Comparison of ENCODE assay signal across 9 mouse cellular contexts in genomic region chr10:29147641-29147990, GRCm38 (mm10). TPM values are rescaled to one million over a fixed set of nuclear protein-coding genes. Genes with fewer than 3 reads are reported as not detected.
A peak's percentile ranks its signal among the peaks of the same experiment; 100 is the strongest.
DNase-seq lines count a peak whose midpoint lies in the region; ATAC-seq and TF ChIP-seq lines count a peak whose summit lies in the region.
"Had no signal": no experiment of that assay in that cellular context is flagged by ENCODE, and none has a peak within 500 bp of the region (broad histone marks: within the 10 kb centered on the region; RNA-seq: fewer than 3 reads in every experiment).

No protein-coding gene starts in this region.

- H3K4me2 ChIP-seq in lung, postnatal 0 days (replicated peaks; ENCODE audit: low read depth, low read length) = peak overlapping the region; percentile 62
- peak overlapping the region; percentile 88 for H3K4me2 ChIP-seq in forebrain, embryonic 11.5 days (ENCODE audit: low read depth, low read length, severe bottlenecking)
- H3K4me2 ChIP-seq in limb, embryonic 13.5 days (replicated peaks) = peak overlapping the region; percentile 97
- H3K4me2 ChIP-seq in stomach, embryonic 16.5 days (ENCODE audit: low read depth, low read length) = peak overlapping the region; percentile 86

- no peak for ATAC-seq in lung, postnatal 0 days
- ATAC-seq in forebrain, embryonic 11.5 days (replicated peaks; ENCODE audit: low FRiP score) = no peak
- no peak for ATAC-seq in limb, embryonic 13.5 days (ENCODE audit: low FRiP score, low read depth)
- no peak for ATAC-seq in stomach, embryonic 16.5 days (ENCODE audit: insufficient read depth, low FRiP score)

- H3K9ac ChIP-seq in lung, postnatal 0 days (replicated peaks; ENCODE audit: low read depth) = no peak overlapping the region
- peak overlapping the region; percentile 79 for H3K9ac ChIP-seq in forebrain, embryonic 11.5 days (ENCODE audit: low read length)
- peak overlapping the region; percentile 31; the same call in 1 of the 2 replicates for H3K9ac ChIP-seq in limb, embryonic 13.5 days
- peak overlapping the region; percentile 31; the same call in 1 of the 2 replicates for H3K9ac ChIP-seq in stomach, embryonic 16.5 days (ENCODE audit: low read length)

- WGBS in lung, postnatal 0 days = 0% methylated on average over 12 of the region's 12 CpGs
- WGBS in lung, adult 2 months = 5% methylated on average over 12 of the region's 12 CpGs
- WGBS in forebrain, embryonic 11.5 days = 0% methylated on average over 12 of the region's 12 CpGs
- under 1% methylated on average over 12 of the region's 12 CpGs for WGBS in limb, embryonic 13.5 days
- WGBS in stomach, embryonic 16.5 days = 3% methylated on average over 12 of the region's 12 CpGs

- peak overlapping the region; percentile 35; the same call in 1 of the 2 replicates for H3K4me3 ChIP-seq in lung, postnatal 0 days (ENCODE audit: low read depth, low read length)
- no peak overlapping the region for H3K4me3 ChIP-seq in lung, adult 2 months (replicated peaks; ENCODE audit: extremely low read depth, low read depth, low read length)
- peak overlapping the region; percentile 70 for H3K4me3 ChIP-seq in forebrain, embryonic 11.5 days (ENCODE audit: low read depth, low read length)
- peak overlapping the region; percentile 55 for H3K4me3 ChIP-seq in limb, embryonic 13.5 days
- H3K4me3 ChIP-seq in stomach, embryonic 16.5 days (replicated peaks; ENCODE audit: low read length) = peak overlapping the region; percentile 57

- no peak overlapping the region for H3K27ac ChIP-seq in lung, postnatal 0 days (ENCODE audit: low read length)
- H3K27ac ChIP-seq in forebrain, embryonic 11.5 days (ENCODE audit: low read depth, low read length) = peak overlapping the region; percentile 84
- no peak overlapping the region for H3K27ac ChIP-seq in limb, embryonic 13.5 days
- H3K27ac ChIP-seq in stomach, embryonic 16.5 days (ENCODE audit: low read length) = no peak overlapping the region

- H3K27me3 ChIP-seq in lung, postnatal 0 days (replicated peaks; ENCODE audit: insufficient read depth, low read length) = peaks cover 28% of the 10 kb centered on the region
- H3K27me3 ChIP-seq in forebrain, embryonic 11.5 days (ENCODE audit: control insufficient read depth, insufficient read depth, low read length) = no peaks in the 10 kb centered on the region
- peaks cover 71% of the 10 kb centered on the region for H3K27me3 ChIP-seq in limb, embryonic 13.5 days
- H3K27me3 ChIP-seq in stomach, embryonic 16.5 days (ENCODE audit: control insufficient read depth, insufficient read depth, low read length) = peaks cover 46% of the 10 kb centered on the region

- no peaks in the 10 kb centered on the region for H3K4me1 ChIP-seq in lung, postnatal 0 days (ENCODE audit: insufficient read depth, low read depth, low read length)
- H3K4me1 ChIP-seq in lung, adult 2 months (ENCODE audit: control insufficient read depth, insufficient read depth, low read length) = no peaks in the 10 kb centered on the region
- H3K4me1 ChIP-seq in forebrain, embryonic 11.5 days (replicated peaks; ENCODE audit: control insufficient read depth, insufficient read depth, low read length) = peaks cover 5% of the 10 kb centered on the region; the same call in 1 of the 2 replicates
- H3K4me1 ChIP-seq in limb, embryonic 13.5 days = peaks cover 30% of the 10 kb centered on the region
- peaks cover 11% of the 10 kb centered on the region for H3K4me1 ChIP-seq in stomach, embryonic 16.5 days (ENCODE audit: control insufficient read depth, insufficient read depth, low read length)

- no peaks in the 10 kb centered on the region for H3K9me3 ChIP-seq in lung, postnatal 0 days (ENCODE audit: low read length)
- H3K9me3 ChIP-seq in forebrain, embryonic 11.5 days (ENCODE audit: control insufficient read depth, low read length) = no peaks in the 10 kb centered on the region
- H3K9me3 ChIP-seq in limb, embryonic 13.5 days = no peaks in the 10 kb centered on the region
- no peaks in the 10 kb centered on the region for H3K9me3 ChIP-seq in stomach, embryonic 16.5 days (replicated peaks; ENCODE audit: control insufficient read depth, low read length)

- TF ChIP-seq POLR2A in lung, adult 2 months (IDR thresholded peaks at IDR 0.05; ENCODE audit: borderline replicate concordance, extremely low read depth, low read depth, low read length) = no peak

- DNase-seq in lung, postnatal 0 days (ENCODE audit: low spot score) = no peak
- no peak for DNase-seq in lung, adult 2 months
- DNase-seq in forebrain, embryonic 11.5 days (ENCODE audit: low spot score) = no peak
- DNase-seq in layer of hippocampus, adult 9-11 months = no peak
- DNase-seq in adrenal gland, postnatal 10 days = no peak
- DNase-seq in Muller cell, postnatal 12 days (ENCODE audit: inconsistent ontology term) = no peak

- no peak for TF ChIP-seq EP300 in lung, postnatal 0 days (IDR thresholded peaks at IDR 0.05)

- no peaks in the 10 kb centered on the region for H3K36me3 ChIP-seq in lung, postnatal 0 days (ENCODE audit: insufficient read depth, low read length)
- no peaks in the 10 kb centered on the region for H3K36me3 ChIP-seq in forebrain, embryonic 11.5 days (ENCODE audit: control insufficient read depth, insufficient read depth, low read length)
- H3K36me3 ChIP-seq in limb, embryonic 13.5 days = no peaks in the 10 kb centered on the region
- H3K36me3 ChIP-seq in stomach, embryonic 16.5 days (ENCODE audit: control insufficient read depth, insufficient read depth, low read length) = no peaks in the 10 kb centered on the region

- no peak for TF ChIP-seq CTCF in lung, postnatal 0 days (IDR thresholded peaks at IDR 0.05)
- no peak for TF ChIP-seq CTCF in lung, adult 2 months (IDR thresholded peaks at IDR 0.05; ENCODE audit: insufficient read depth, low read length)

RNA-seq across cellular contexts. Expression of gene Soga3, which starts 4.0 kb away (rescaled TPM):
- 0.08 and 0.21 TPM in 2 replicates for polyA plus RNA-seq in lung, postnatal 0 days (2015; fragmentation: Nextera tagmentation; extraction: Ambion mirVana)
- polyA plus RNA-seq in lung, adult 2 months (2012; rRNA removed) = 0.04 TPM in 1 of 2 replicates, not detected in the other
- polyA plus RNA-seq in forebrain, embryonic 11.5 days (2014; fragmentation: Nextera tagmentation; extraction: Ambion mirVana) = 28.7 and 29.8 TPM in 2 replicates
- 0.94 and 1.5 TPM in 2 replicates for polyA plus RNA-seq in limb, embryonic 13.5 days (2015; fragmentation: Nextera tagmentation; extraction: Ambion mirVana)
- 2.1 and 2.7 TPM in 2 replicates for polyA plus RNA-seq in stomach, embryonic 16.5 days (2015; fragmentation: Nextera tagmentation; extraction: Ambion mirVana)
- total RNA-seq in adrenal gland, postnatal 10 days (2021) = 10 to 100 TPM in 1 of 2 experiments, 1 to 10 TPM in 1; 6.4 to 10.4 TPM
- total RNA-seq: heart, postnatal 25 days had no signal

RNA-seq across cellular contexts. Expression of gene Gm49353, which starts 51.1 kb away (rescaled TPM):
- not detected in 2 replicates for polyA plus RNA-seq in lung, postnatal 0 days (2015; fragmentation: Nextera tagmentation; extraction: Ambion mirVana)
- not detected in 2 replicates for polyA plus RNA-seq in lung, adult 2 months (2012; rRNA removed)
- polyA plus RNA-seq in forebrain, embryonic 11.5 days (2014; fragmentation: Nextera tagmentation; extraction: Ambion mirVana) = 4.5 and 5.3 TPM in 2 replicates
- polyA plus RNA-seq in limb, embryonic 13.5 days (2015; fragmentation: Nextera tagmentation; extraction: Ambion mirVana) = 0.65 TPM in 1 of 2 replicates, not detected in the other
- 0.52 and 0.56 TPM in 2 replicates for polyA plus RNA-seq in stomach, embryonic 16.5 days (2015; fragmentation: Nextera tagmentation; extraction: Ambion mirVana)
- total RNA-seq in adrenal gland, postnatal 10 days (2021) = 1 to 10 TPM in 1 of 2 experiments, not detected in 1; 2.1 TPM
- total RNA-seq: heart, postnatal 25 days had no signal
